Mouse (Mus musculus): ENCODE measurements around the gene Tfdp1.

Gene Tfdp1

DNA sequence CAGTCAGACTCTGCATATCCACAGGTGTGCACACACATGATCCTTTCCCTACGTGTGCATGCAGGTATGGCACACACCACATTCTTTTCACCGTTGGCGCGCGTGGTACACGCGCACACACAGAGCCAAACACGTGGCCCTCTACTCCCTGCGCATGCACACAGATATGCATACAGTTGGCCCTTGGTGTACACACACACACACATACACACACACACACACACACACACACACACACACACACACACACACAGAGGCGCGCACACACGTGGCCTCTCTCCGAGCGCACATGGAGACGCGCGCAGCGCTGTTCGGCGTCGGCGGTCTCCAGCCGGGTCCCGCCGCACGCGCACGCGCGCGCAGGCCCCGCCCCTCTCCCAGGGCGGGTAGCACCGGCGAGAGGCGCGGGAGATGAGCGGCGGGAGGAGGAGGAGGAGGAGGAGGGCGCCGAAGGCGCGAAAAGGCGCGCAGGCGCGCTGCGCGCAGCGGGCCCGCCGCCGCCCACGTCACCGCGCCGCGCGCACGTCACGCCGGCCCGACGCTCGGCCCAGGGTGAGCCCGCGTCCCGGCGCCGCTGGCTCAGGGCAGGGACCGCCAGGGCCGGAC is at the start of gene Tfdp1:
Gene Tfdp1 (plus strand): TSS at position 497 of the 606 bp plus-strand sequence.
- no peak; the same call in 1 of the 2 replicates for TF ChIP-seq GATA4 (IDR thresholded peaks at IDR 0.05; ENCODE audit: insufficient replicate concordance, low read length)

GRCm38 (mm10) chr8:13292364-13292763 is 46.2 kb upstream of the Tfdp1 start:
- no peak for TF ChIP-seq GATA4 (IDR thresholded peaks at IDR 0.05; ENCODE audit: insufficient replicate concordance, low read length)

- no peak for TF ChIP-seq GATA4 (IDR thresholded peaks at IDR 0.05; ENCODE audit: insufficient replicate concordance, low read length)
Observed at GRCm38 (mm10) chr8:13293677-13294470, 44.7 kb upstream of the Tfdp1 start.

DNA sequence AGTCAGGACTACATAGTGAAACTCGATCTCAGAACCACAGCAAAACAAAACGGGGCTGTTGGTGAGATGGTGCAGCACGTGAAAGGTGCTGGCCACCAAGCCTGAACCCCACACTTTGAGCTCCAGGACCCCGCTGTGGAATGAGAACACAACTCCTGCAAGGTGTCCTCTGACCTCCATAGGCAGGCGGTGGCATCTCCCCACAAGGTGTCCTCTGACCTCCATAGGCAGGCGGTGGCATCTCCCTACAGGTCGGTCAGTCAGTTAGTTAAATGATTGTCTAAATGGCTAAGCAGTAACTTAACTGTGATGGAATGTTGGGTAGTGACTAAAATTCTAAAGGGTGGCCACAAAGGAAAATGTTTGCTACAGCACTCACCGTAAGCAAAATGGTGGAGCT is 39.0 kb upstream of the Tfdp1 start:
- TF ChIP-seq GATA4 (IDR thresholded peaks at IDR 0.05; ENCODE audit: insufficient replicate concordance, low read length), result no peak

- TF ChIP-seq GATA4 (IDR thresholded peaks at IDR 0.05; ENCODE audit: insufficient replicate concordance, low read length), result no peak
Observed at GRCm38 (mm10) chr8:13301036-13301435, 37.5 kb upstream of the Tfdp1 start.

- TF ChIP-seq GATA4 (IDR thresholded peaks at IDR 0.05; ENCODE audit: insufficient replicate concordance, low read length), result no peak
Observed at GRCm38 (mm10) chr8:13305459-13305858, 33.1 kb upstream of the Tfdp1 start.

GRCm38 (mm10) chr8:13305884-13306283 is 32.7 kb upstream of the Tfdp1 start:
- TF ChIP-seq GATA4 (IDR thresholded peaks at IDR 0.05; ENCODE audit: insufficient replicate concordance, low read length), result no peak

DNA sequence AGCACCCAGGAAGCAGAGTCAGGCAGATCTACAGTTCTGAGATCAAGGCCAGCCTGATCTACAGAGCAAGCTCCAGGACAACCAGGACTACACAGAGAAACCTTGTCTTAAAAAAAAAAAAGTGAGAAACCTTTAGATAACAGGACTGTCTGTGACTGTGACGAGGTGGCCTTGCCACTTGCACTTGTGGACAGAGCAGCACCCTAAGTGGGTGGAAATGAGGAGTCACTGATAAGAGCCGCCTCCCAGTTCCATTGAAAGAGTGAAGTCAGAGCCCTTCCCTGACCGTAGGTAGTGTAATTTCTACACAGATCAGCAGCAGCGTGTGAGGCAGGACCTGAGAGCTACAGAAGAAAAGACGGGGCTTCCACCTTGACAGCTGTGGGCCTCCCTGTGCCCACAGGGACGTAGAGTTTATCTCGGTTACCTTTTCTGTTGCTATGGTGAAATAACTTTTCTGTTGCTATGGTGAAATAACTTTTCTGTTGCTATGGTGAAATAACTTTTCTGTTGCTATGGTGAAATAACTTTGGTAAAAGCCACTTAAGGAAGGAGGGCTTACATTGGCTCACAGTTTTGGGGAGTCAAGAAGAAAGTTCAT is 32.1 kb upstream of the Tfdp1 start:
- TF ChIP-seq GATA4 (IDR thresholded peaks at IDR 0.05; ENCODE audit: insufficient replicate concordance, low read length), result no peak

GRCm38 (mm10) chr8:13306916-13307315 is 31.6 kb upstream of the Tfdp1 start:
- no peak for TF ChIP-seq GATA4 (IDR thresholded peaks at IDR 0.05; ENCODE audit: insufficient replicate concordance, low read length)

- TF ChIP-seq GATA4 (IDR thresholded peaks at IDR 0.05; ENCODE audit: insufficient replicate concordance, low read length), result no peak
Observed at GRCm38 (mm10) chr8:13314922-13315321, 23.6 kb upstream of the Tfdp1 start.

DNA sequence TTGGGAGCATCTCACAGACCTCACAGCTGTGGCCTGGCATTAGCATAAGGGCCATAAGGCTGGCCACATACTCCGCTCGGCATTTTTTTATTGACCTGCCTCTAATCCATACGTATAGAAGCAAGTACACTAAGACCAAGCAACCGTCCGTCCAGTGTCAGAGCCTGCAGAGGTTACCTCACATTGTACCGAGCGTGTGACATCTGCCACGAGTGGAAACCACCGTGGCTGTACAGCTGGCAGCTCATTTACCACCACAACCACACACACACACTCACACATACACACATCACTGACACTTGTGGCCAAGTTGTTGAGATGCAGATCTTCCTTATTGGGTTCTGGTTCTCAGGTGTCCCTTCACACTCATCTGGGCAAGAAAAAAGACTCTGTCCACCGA is 21.9 kb upstream of the Tfdp1 start:
- TF ChIP-seq GATA4 (IDR thresholded peaks at IDR 0.05; ENCODE audit: insufficient replicate concordance, low read length), result no peak

DNA sequence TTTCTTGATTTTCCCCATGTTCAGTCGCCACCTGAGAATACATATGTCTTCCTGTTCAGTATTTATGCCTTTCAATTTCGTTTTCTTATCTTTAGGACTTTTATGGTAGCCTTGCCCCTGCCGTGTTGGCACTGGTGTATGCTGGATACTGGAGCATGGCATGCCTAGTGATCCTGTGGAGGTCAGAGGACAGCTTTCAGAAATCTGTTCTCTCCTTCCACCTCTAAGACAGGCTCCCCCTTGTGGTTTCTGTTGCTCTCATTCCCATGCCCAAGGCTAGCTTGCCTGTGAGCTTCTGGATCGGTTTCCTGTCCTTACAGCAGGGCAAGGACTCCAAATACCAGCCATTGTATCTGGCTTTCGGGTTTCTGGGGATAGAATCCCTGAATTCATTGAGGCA is 12.0 kb upstream of the Tfdp1 start:
- TF ChIP-seq GATA4 (IDR thresholded peaks at IDR 0.05; ENCODE audit: insufficient replicate concordance, low read length), result no peak

DNA sequence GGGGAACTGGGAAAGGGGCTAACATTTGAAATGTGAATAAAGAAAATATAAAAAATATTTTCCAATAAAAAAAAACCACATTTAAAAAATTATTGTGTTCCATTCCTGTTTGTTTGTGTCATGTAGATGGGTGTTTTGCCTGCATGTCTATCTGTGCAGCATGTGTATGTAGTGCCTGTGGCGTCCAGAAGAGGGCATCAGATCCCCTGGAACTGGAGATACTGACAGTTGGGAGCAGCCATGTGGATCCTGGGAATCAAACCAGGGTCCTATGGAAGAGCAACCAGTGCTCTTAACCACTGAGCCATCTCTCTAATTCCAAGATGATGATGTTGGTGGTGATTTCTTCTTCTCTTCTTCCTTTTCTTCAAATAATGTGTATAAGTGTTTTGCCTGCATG is 3.9 kb upstream of the Tfdp1 start:
- no peak for TF ChIP-seq GATA4 (IDR thresholded peaks at IDR 0.05; ENCODE audit: insufficient replicate concordance, low read length)

GRCm38 (mm10) chr8:13337678-13338077 is 873 bp upstream of the Tfdp1 start:
- TF ChIP-seq GATA4 (IDR thresholded peaks at IDR 0.05; ENCODE audit: insufficient replicate concordance, low read length), result no peak

- TF ChIP-seq GATA4 (IDR thresholded peaks at IDR 0.05; ENCODE audit: insufficient replicate concordance, low read length), result no peak
Observed at GRCm38 (mm10) chr8:13338901-13339645, 522 bp downstream of the Tfdp1 start.

DNA sequence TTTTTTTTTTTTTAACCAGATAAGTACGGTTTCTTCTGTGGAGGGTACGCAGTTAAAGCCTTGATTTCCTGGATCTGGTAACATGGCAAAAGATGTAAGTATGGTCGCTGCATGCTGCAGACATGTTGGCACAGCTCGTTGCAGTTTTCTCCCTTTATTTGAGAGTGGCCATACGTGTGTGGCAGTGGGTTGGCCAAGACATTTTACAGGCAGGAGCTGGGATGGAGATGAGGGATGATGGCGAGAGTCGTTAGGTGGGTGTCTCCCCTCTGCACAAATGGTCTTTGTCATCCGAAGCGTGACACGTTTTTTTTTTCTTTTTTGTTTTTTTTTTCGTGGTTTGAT is 1.1 kb downstream of the Tfdp1 start:
- TF ChIP-seq GATA4 (IDR thresholded peaks at IDR 0.05; ENCODE audit: insufficient replicate concordance, low read length), result no peak
